Comparison of ENCODE assay signal across 9 mouse cellular contexts in the genomic region with DNA sequence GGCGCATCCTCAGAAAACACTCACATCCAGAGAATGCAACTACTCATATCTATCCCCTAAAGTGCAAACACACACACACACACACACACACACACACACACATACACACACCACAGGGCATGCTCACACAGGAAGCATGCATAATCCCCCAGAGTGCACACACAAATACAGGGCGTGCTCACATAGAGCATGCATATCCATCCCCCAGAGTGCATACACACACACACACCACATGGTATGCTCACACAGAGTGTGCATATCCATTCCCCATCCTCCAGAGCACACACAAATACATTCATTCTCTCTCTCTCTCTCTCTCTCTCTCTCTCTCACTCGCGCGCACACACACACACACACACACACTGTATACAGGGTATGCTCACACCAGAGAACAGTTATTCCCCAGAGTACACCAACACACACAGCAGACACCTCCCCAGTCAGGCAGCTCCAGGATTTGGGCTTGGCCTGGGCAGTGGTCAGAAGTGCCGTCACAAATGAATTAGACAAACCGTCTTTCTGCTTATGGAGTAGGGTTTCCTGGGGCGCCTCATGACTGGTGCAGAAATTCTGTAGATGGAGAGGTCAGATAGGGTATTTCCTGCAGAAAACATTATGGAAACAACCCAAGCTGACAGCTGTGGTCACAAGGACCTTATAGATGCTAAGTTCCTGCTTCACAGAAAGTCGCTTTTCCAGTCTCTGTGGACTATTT. TPM values are rescaled to one million over a fixed set of nuclear protein-coding genes. Genes with fewer than 3 reads are reported as not detected.
DNase-seq lines count a peak whose midpoint lies in the region; ATAC-seq and TF ChIP-seq lines count a peak whose summit lies in the region.
"Had no signal": no experiment of that assay in that cellular context is flagged by ENCODE, and none has a peak within 500 bp of the region (broad histone marks: within the 10 kb centered on the region; RNA-seq: fewer than 3 reads in every experiment).

No protein-coding gene starts in this region.

- ATAC-seq in kidney, postnatal 0 days (replicated peaks; ENCODE audit: low FRiP score, low read depth), result peak; percentile 26; the same call in 1 of the 2 replicates
- ATAC-seq in common myeloid progenitor, adult 5-6 weeks (replicated peaks; ENCODE audit: low read depth, poor library complexity, severe bottlenecking), result peak; percentile 49
- peak; percentile 37; the same call in 1 of the 2 replicates for ATAC-seq in hindbrain, embryonic 16.5 days
- peak; percentile 43; the same call in 1 of the 2 replicates for ATAC-seq in midbrain, embryonic 13.5 days

- no peak for TF ChIP-seq CTCF in kidney, postnatal 0 days (IDR thresholded peaks at IDR 0.05; ENCODE audit: low read depth)

- no peak overlapping the region for H3K4me3 ChIP-seq in kidney, postnatal 0 days (replicated peaks; ENCODE audit: low read depth, low read length)
- no peak overlapping the region for H3K4me3 ChIP-seq in hindbrain, embryonic 16.5 days (ENCODE audit: low read length)
- H3K4me3 ChIP-seq in midbrain, embryonic 13.5 days (replicated peaks), result no peak overlapping the region

- no peaks in the 10 kb centered on the region for H3K9me3 ChIP-seq in kidney, postnatal 0 days (replicated peaks; ENCODE audit: low read length)
- H3K9me3 ChIP-seq in hindbrain, embryonic 16.5 days (ENCODE audit: control insufficient read depth, low read length), result no peaks in the 10 kb centered on the region
- H3K9me3 ChIP-seq in midbrain, embryonic 13.5 days, result no peaks in the 10 kb centered on the region

- peaks cover 39% of the 10 kb centered on the region for H3K4me1 ChIP-seq in kidney, postnatal 0 days (replicated peaks; ENCODE audit: insufficient read depth, low read length)
- H3K4me1 ChIP-seq in hindbrain, embryonic 16.5 days (ENCODE audit: control insufficient read depth, insufficient read depth, low read depth, low read length), result peaks cover 10% of the 10 kb centered on the region
- peaks cover 29% of the 10 kb centered on the region for H3K4me1 ChIP-seq in midbrain, embryonic 13.5 days (replicated peaks)

- no peak overlapping the region for H3K4me2 ChIP-seq in kidney, postnatal 0 days (ENCODE audit: low read length)
- H3K4me2 ChIP-seq in hindbrain, embryonic 16.5 days (ENCODE audit: low read length), result no peak overlapping the region
- H3K4me2 ChIP-seq in midbrain, embryonic 13.5 days (replicated peaks), result no peak overlapping the region

- H3K27me3 ChIP-seq in kidney, postnatal 0 days (ENCODE audit: insufficient read depth, low read length), result no peaks in the 10 kb centered on the region
- no peaks in the 10 kb centered on the region for H3K27me3 ChIP-seq in hindbrain, embryonic 16.5 days (replicated peaks; ENCODE audit: control insufficient read depth, insufficient read depth, low read length)
- no peaks in the 10 kb centered on the region for H3K27me3 ChIP-seq in midbrain, embryonic 13.5 days

- DNase-seq in kidney, postnatal 0 days (ENCODE audit: low spot score), result peak; percentile 72
- DNase-seq in kidney, postnatal 14 days, result no peak
- no peak for DNase-seq in urinary bladder, postnatal 25 days (ENCODE audit: low spot score)
- no peak for DNase-seq in layer of hippocampus, postnatal 25 days (ENCODE audit: extremely low spot score in 1 of 2, low spot score in 1 of 2)
- DNase-seq: cerebellum, postnatal 36 days; kidney, adult 2 months had no signal

- peak overlapping the region; percentile 75 for H3K27ac ChIP-seq in kidney, postnatal 0 days
- H3K27ac ChIP-seq in hindbrain, embryonic 16.5 days (ENCODE audit: low read depth, low read length), result no peak overlapping the region
- no peak overlapping the region for H3K27ac ChIP-seq in midbrain, embryonic 13.5 days

- 51% methylated on average over 9 of the region's 9 CpGs for WGBS in kidney, postnatal 0 days
- WGBS in hindbrain, embryonic 16.5 days, result 79% methylated on average over 9 of the region's 9 CpGs
- WGBS in midbrain, embryonic 13.5 days, result 87% methylated on average over 9 of the region's 9 CpGs

- H3K36me3 ChIP-seq in kidney, postnatal 0 days (ENCODE audit: insufficient read depth, low read length), result no peaks in the 10 kb centered on the region
- no peaks in the 10 kb centered on the region for H3K36me3 ChIP-seq in hindbrain, embryonic 16.5 days (ENCODE audit: control insufficient read depth, insufficient read depth, low read length)
- no peaks in the 10 kb centered on the region for H3K36me3 ChIP-seq in midbrain, embryonic 13.5 days

- no peak overlapping the region for H3K9ac ChIP-seq in kidney, postnatal 0 days (ENCODE audit: low read depth, low read length)
- no peak overlapping the region for H3K9ac ChIP-seq in hindbrain, embryonic 16.5 days (ENCODE audit: low read depth, low read length)
- no peak overlapping the region for H3K9ac ChIP-seq in midbrain, embryonic 13.5 days (replicated peaks)

RNA-seq across cellular contexts. Expression of a gene that starts 5.6 kb away (rescaled TPM):
- polyA plus RNA-seq in kidney, postnatal 0 days (2015; fragmentation: Nextera tagmentation; extraction: Ambion mirVana), result 34.2 and 34.4 TPM in 2 replicates
- total RNA-seq in common myeloid progenitor, adult 5-6 weeks (2017), result 2.7 and 14.1 TPM in 2 replicates
- polyA plus RNA-seq in hindbrain, embryonic 16.5 days (2015; fragmentation: Nextera tagmentation; extraction: Ambion mirVana), result 20.7 and 23.2 TPM in 2 replicates
- polyA plus RNA-seq in midbrain, embryonic 13.5 days (2015; fragmentation: Nextera tagmentation; extraction: Ambion mirVana), result 24.1 and 26.7 TPM in 2 replicates
- 10 to 100 TPM; 25.6 to 29.0 TPM for total RNA-seq in layer of hippocampus, postnatal 25 days (2021)
